Mouse (Mus musculus) liver, adult 2 months (tissue): ENCODE data around the gene Arid4b. TPM values are rescaled to one million over a fixed set of nuclear protein-coding genes. Genes with fewer than 3 reads are reported as not detected.
A peak's percentile ranks its signal among the peaks of the same experiment; 100 is the strongest.

Experiments
- DNase-seq: peaks from one replicate; pipeline ENCODE4 v3.0.0-alpha.2; 2011; ENCODE audit warnings: low read depth, low spot score; ENCODE audit errors: extremely low read depth
- H3K27ac ChIP-seq: fragments of 200-500 bp; replicated peaks from 2 replicates; pipeline ENCODE4 v1.5.1; 2012; ENCODE audit warnings: low read depth, mild to moderate bottlenecking, control low read depth, inconsistent platforms, low read length; ENCODE audit not compliant: insufficient read depth
- H3K27me3 ChIP-seq: fragments of 200-500 bp; 2 replicates; pipeline ENCODE4 v1.6.1; 2012; ENCODE audit warnings: mild to moderate bottlenecking, moderate library complexity, low read length, inconsistent platforms; ENCODE audit not compliant: control insufficient read depth, insufficient read depth
- H3K36me3 ChIP-seq: fragments of 200-500 bp; 2 replicates; pipeline ENCODE4 v1.6.1; 2012; ENCODE audit warnings: low read length, inconsistent platforms; ENCODE audit not compliant: control insufficient read depth, insufficient read depth
- H3K4me1 ChIP-seq: fragments of 200-500 bp; 2 replicates; pipeline ENCODE4 v1.6.1; 2011; ENCODE audit warnings: low read length; ENCODE audit not compliant: control insufficient read depth, insufficient read depth
- H3K4me3 ChIP-seq: fragments of 200-500 bp; 2 replicates; pipeline ENCODE4 v1.5.1; 2011; ENCODE audit warnings: low read depth, mild to moderate bottlenecking, control low read depth, low read length, moderate library complexity; ENCODE audit not compliant: insufficient read depth
- H3K79me2 ChIP-seq: fragments of 200-500 bp; 2 replicates; pipeline ENCODE4 v1.6.1; 2012; ENCODE audit warnings: inconsistent platforms, mild to moderate bottlenecking, low read length, moderate library complexity; ENCODE audit not compliant: control insufficient read depth, insufficient read depth
- H3K9ac ChIP-seq: fragments of 200-500 bp; 2 replicates; pipeline ENCODE4 v1.6.1; 2012; ENCODE audit warnings: low read depth, mild to moderate bottlenecking, control low read depth, inconsistent platforms, low read length
- CTCF ChIP-seq: fragments of 200-500 bp; IDR thresholded peaks from 2 replicates; pipeline ENCODE4 v1.5.1; 2011; ENCODE audit warnings: low read depth, low read length, control low read depth
- POLR2A ChIP-seq: fragments of 200-500 bp; IDR thresholded peaks from 2 replicates; pipeline ENCODE4 v1.6.1; 2011; ENCODE audit warnings: low read length, control low read depth; ENCODE audit not compliant: insufficient read depth; ENCODE audit errors: extremely low read depth
- WGBS: fragments of 180-500 bp; shearing (Covaris S2); methylation state at CpG from one replicate; pipeline ENCODE4 v1.1.7; 2018; 5-methylcytosine and 5-hydroxymethylcytosine counted together
- polyA plus RNA-seq: library from polyadenylated mRNA; depleted of rRNA; stranded (reverse); fragments of >200 nt; gene quantifications from 2 replicates; pipeline ENCODE4 v1.2.3, GENCODE M21; 2012
- total RNA-seq: library from RNA; depleted of rRNA; stranded (reverse); fragments of >200 nt; gene quantifications from 2 replicates; pipeline ENCODE4 v1.2.3, GENCODE M21; 2014

The Arid4b gene
- total and polyA plus RNA-seq, 2 experiments = 3.0 to 14.5 TPM

- no peak overlapping the region for H3K9ac ChIP-seq
- no peaks in the 10 kb centered on the region; the same call in 1 of the 2 replicates for H3K4me1 ChIP-seq
- no peak overlapping the region for H3K27ac ChIP-seq
- no peak for DNase-seq
- WGBS = 84% methylated on average over 1 of the region's 1 CpGs
- H3K4me3 ChIP-seq = no peak overlapping the region
- 0 out of 2 replicates have a peak, but pooled peaks cover 2% of the 10 kb centered on the region for H3K36me3 ChIP-seq
- TF ChIP-seq POLR2A (no peak), CTCF (no peak)
- H3K27me3 ChIP-seq = no peaks in the 10 kb centered on the region
- H3K79me2 ChIP-seq = peaks cover 29% of the 10 kb centered on the region
Observed at GRCm38 (mm10) chr13:14075326-14075725, 12.3 kb downstream of the Arid4b start.

DNA sequence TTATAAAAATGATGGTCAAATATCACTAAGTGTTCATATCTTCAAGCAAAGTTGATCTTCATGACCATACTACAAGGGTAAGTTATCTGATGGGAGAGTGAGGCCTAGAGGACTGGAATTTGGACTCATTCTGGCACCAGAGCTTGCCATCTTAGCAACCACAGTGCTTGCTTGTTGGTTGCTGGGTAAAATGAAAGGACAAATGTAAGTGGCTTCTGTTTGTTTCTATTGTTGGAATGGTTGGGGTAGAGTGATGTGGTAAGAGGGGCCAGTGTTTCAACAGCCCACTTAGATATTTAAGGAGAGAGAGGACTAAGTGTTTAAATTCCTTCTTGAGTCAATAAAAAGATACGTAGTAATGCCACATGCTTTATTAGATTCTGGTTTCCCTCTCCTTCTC is 25.6 kb downstream of the Arid4b start:
- no peak for TF ChIP-seq CTCF
- TF ChIP-seq POLR2A = no peak
- no peak overlapping the region for H3K4me3 ChIP-seq
- peaks cover 9% of the 10 kb centered on the region for H3K4me1 ChIP-seq
- WGBS = 37% methylated on average over 1 of the region's 1 CpGs
- H3K27me3 ChIP-seq = no peaks in the 10 kb centered on the region
- no peaks in the 10 kb centered on the region for H3K36me3 ChIP-seq
- no peak overlapping the region for H3K9ac ChIP-seq
- no peak overlapping the region for H3K27ac ChIP-seq
- H3K79me2 ChIP-seq = peaks cover 11% of the 10 kb centered on the region
- peak; percentile 89 for DNase-seq

GRCm38 (mm10) chr13:14103026-14103425 is 40.0 kb downstream of the Arid4b start:
- Histone ChIP-seq H3K27ac (no peak overlapping the region), H3K36me3 (no peaks in the 10 kb centered on the region), H3K27me3 (no peaks in the 10 kb centered on the region), H3K79me2 (peaks cover 9% of the 10 kb centered on the region; the same call in 1 of the 2 replicates), H3K9ac (no peak overlapping the region), H3K4me1 (no peaks in the 10 kb centered on the region; the same call in 1 of the 2 replicates), H3K4me3 (no peak overlapping the region)
- TF ChIP-seq CTCF = no peak
- no peak for DNase-seq
- WGBS = 71% methylated on average over 1 of the region's 1 CpGs

DNA sequence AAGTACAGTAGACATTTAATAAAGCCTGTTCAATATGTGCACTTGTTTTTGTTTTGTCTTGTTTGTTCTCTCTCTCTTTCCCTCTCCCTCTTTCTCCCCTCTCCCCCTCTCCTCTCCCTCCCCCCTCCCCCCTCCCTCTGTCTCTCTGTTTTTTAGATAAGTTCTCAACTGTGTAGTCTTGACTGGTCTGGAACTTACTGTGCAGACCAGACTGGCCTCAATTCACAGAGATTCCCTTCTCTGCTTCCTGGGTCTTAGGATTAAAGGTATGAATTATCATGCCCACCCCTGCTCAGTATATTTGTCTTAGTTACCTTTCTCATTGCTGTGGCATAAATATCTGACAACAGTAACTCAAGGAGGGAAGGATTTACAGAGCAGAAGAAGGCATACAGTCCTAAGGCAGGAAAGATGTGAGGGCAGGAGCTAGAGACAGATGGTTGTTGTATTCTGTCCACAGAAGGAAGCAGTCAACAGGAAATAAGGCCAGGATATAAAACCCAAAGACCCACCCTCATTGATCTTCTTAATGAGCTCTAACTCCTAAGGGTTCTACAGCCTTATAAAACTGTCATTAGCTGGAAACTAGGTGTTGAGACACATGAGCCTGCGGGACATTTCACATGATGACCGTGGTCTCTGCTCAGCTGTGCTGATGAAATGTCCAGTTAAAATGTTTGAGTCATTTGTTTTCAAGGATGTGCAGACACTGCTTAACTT is 47.3 kb downstream of the Arid4b start:
- Histone ChIP-seq H3K36me3 (no peaks in the 10 kb centered on the region), H3K27ac (no peak overlapping the region), H3K27me3 (no peaks in the 10 kb centered on the region), H3K9ac (no peak overlapping the region), H3K4me1 (no peaks in the 10 kb centered on the region; the same call in 1 of the 2 replicates), H3K4me3 (no peak overlapping the region), H3K79me2 (peaks cover 24% of the 10 kb centered on the region; the same call in 1 of the 2 replicates)
- TF ChIP-seq CTCF (no peak), POLR2A (no peak)
- DNase-seq = no peak
- WGBS = 86% methylated on average over 2 of the region's 2 CpGs

DNA sequence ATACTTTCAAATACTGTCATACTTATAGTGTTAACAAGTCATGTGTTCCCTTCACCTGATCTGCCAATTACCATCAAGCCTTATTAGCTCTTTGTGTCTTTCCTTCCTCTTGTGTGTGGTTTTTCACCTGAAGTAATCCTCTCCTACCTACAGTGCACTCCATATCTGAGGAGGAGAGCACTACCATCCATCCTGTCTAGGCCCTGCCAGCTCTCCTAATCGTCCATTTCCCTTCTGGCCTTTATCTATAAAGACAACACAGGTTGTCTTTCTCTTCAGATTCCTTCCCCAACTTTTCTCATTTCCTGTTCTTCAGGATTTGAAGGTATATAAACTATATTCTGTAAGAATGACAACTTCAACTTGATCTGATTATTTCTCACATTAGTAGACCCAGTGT is 48.1 kb downstream of the Arid4b start:
- TF ChIP-seq POLR2A = no peak
- no peak for TF ChIP-seq CTCF
- H3K4me1 ChIP-seq = no peaks in the 10 kb centered on the region; the same call in 1 of the 2 replicates
- no peaks in the 10 kb centered on the region for H3K27me3 ChIP-seq
- H3K9ac ChIP-seq = no peak overlapping the region
- H3K36me3 ChIP-seq = no peaks in the 10 kb centered on the region
- H3K79me2 ChIP-seq = peaks cover 28% of the 10 kb centered on the region; the same call in 1 of the 2 replicates
- 51% methylated on average over 1 of the region's 1 CpGs for WGBS
- DNase-seq = no peak
- no peak overlapping the region for H3K4me3 ChIP-seq
- no peak overlapping the region for H3K27ac ChIP-seq
